Mouse (Mus musculus): ENCODE measurements around the gene Grb2. TPM values are rescaled to one million over a fixed set of nuclear protein-coding genes. Genes with fewer than 3 reads are reported as not detected.

Gene Grb2
- polyA plus RNA-seq (2015; fragmentation: Illumina TruSeq; extraction: RNeasy Lipid Tissue Mini Kit (QIAGEN cat#74804); ENCODE audit: low read depth, low replicate concordance), result 134 TPM

GRCm38 (mm10) chr11:115708209-115708876, at the start of gene Grb2:
Gene Grb2, minus strand, starts transcription at chr11:115708597.

GRCm38 (mm10) chr11:115627705-115628464, 80.5 kb downstream of the Grb2 start, which contains the start of gene Slc25a19:
Gene Slc25a19, minus strand, starts transcription at chr11:115628295.

GRCm38 (mm10) chr11:115612410-115613137, 95.8 kb downstream of the Grb2 start, which contains the start of gene Mif4gd:
Gene Mif4gd, minus strand, starts transcription at chr11:115612969.

GRCm38 (mm10) chr11:115603476-115604303, 104.7 kb downstream of the Grb2 start, which contains the start of the genes Mrps7 and Gga3:
Gene Mrps7, plus strand, starts transcription at chr11:115603925.
Gene Gga3, minus strand, starts transcription at chr11:115604051.

Other genes starting within 250 kb of the Grb2 start
- not detected for gene Slc16a5, start 246.1 kb downstream of the Grb2 start, polyA plus RNA-seq (2015; fragmentation: Illumina TruSeq; extraction: RNeasy Lipid Tissue Mini Kit (QIAGEN cat#74804); ENCODE audit: low read depth, low replicate concordance)
- 9.9 TPM for gene Armc7, start 232.9 kb downstream of the Grb2 start, polyA plus RNA-seq (2015; fragmentation: Illumina TruSeq; extraction: RNeasy Lipid Tissue Mini Kit (QIAGEN cat#74804); ENCODE audit: low read depth, low replicate concordance)
- 93.6 TPM for gene Nt5c, start 216.7 kb downstream of the Grb2 start, polyA plus RNA-seq (2015; fragmentation: Illumina TruSeq; extraction: RNeasy Lipid Tissue Mini Kit (QIAGEN cat#74804); ENCODE audit: low read depth, low replicate concordance)
- gene Jpt1, start 194.2 kb downstream of the Grb2 start, polyA plus RNA-seq (2015; fragmentation: Illumina TruSeq; extraction: RNeasy Lipid Tissue Mini Kit (QIAGEN cat#74804); ENCODE audit: low read depth, low replicate concordance), result 108 TPM
- 430 TPM for gene Sumo2, start 172.3 kb downstream of the Grb2 start, polyA plus RNA-seq (2015; fragmentation: Illumina TruSeq; extraction: RNeasy Lipid Tissue Mini Kit (QIAGEN cat#74804); ENCODE audit: low read depth, low replicate concordance)
- 49.1 TPM for gene Nup85, start 144.2 kb downstream of the Grb2 start, polyA plus RNA-seq (2015; fragmentation: Illumina TruSeq; extraction: RNeasy Lipid Tissue Mini Kit (QIAGEN cat#74804); ENCODE audit: low read depth, low replicate concordance)
- 69.8 TPM for gene Mrps7, start 104.7 kb downstream of the Grb2 start, polyA plus RNA-seq (2015; fragmentation: Illumina TruSeq; extraction: RNeasy Lipid Tissue Mini Kit (QIAGEN cat#74804); ENCODE audit: low read depth, low replicate concordance)
- gene Gga3, start 104.5 kb downstream of the Grb2 start, polyA plus RNA-seq (2015; fragmentation: Illumina TruSeq; extraction: RNeasy Lipid Tissue Mini Kit (QIAGEN cat#74804); ENCODE audit: low read depth, low replicate concordance), result 44.8 TPM
- gene Mif4gd, start 95.6 kb downstream of the Grb2 start, polyA plus RNA-seq (2015; fragmentation: Illumina TruSeq; extraction: RNeasy Lipid Tissue Mini Kit (QIAGEN cat#74804); ENCODE audit: low read depth, low replicate concordance), result 27.5 TPM
- 64.2 TPM for gene Slc25a19, start 80.3 kb downstream of the Grb2 start, polyA plus RNA-seq (2015; fragmentation: Illumina TruSeq; extraction: RNeasy Lipid Tissue Mini Kit (QIAGEN cat#74804); ENCODE audit: low read depth, low replicate concordance)
- 27.0 TPM for gene Tmem94, start 56.8 kb upstream of the Grb2 start, polyA plus RNA-seq (2015; fragmentation: Illumina TruSeq; extraction: RNeasy Lipid Tissue Mini Kit (QIAGEN cat#74804); ENCODE audit: low read depth, low replicate concordance)
- gene Caskin2, start 105.0 kb upstream of the Grb2 start, polyA plus RNA-seq (2015; fragmentation: Illumina TruSeq; extraction: RNeasy Lipid Tissue Mini Kit (QIAGEN cat#74804); ENCODE audit: low read depth, low replicate concordance), result 13.2 TPM
- 10.9 TPM for gene Tsen54, start 106.1 kb upstream of the Grb2 start, polyA plus RNA-seq (2015; fragmentation: Illumina TruSeq; extraction: RNeasy Lipid Tissue Mini Kit (QIAGEN cat#74804); ENCODE audit: low read depth, low replicate concordance)
- gene Llgl2, start 115.5 kb upstream of the Grb2 start, polyA plus RNA-seq (2015; fragmentation: Illumina TruSeq; extraction: RNeasy Lipid Tissue Mini Kit (QIAGEN cat#74804); ENCODE audit: low read depth, low replicate concordance), result 5.6 TPM
- 0.82 TPM for gene Myo15b, start 149.8 kb upstream of the Grb2 start, polyA plus RNA-seq (2015; fragmentation: Illumina TruSeq; extraction: RNeasy Lipid Tissue Mini Kit (QIAGEN cat#74804); ENCODE audit: low read depth, low replicate concordance)
- gene Smim5, start 191.4 kb upstream of the Grb2 start, polyA plus RNA-seq (2015; fragmentation: Illumina TruSeq; extraction: RNeasy Lipid Tissue Mini Kit (QIAGEN cat#74804); ENCODE audit: low read depth, low replicate concordance), result 0.70 TPM
- not detected for gene Smim6, start 203.4 kb upstream of the Grb2 start, polyA plus RNA-seq (2015; fragmentation: Illumina TruSeq; extraction: RNeasy Lipid Tissue Mini Kit (QIAGEN cat#74804); ENCODE audit: low read depth, low replicate concordance)
- gene Sap30bp, start 224.7 kb upstream of the Grb2 start, polyA plus RNA-seq (2015; fragmentation: Illumina TruSeq; extraction: RNeasy Lipid Tissue Mini Kit (QIAGEN cat#74804); ENCODE audit: low read depth, low replicate concordance), result 55.3 TPM
- gene Recql5, start 224.9 kb upstream of the Grb2 start, polyA plus RNA-seq (2015; fragmentation: Illumina TruSeq; extraction: RNeasy Lipid Tissue Mini Kit (QIAGEN cat#74804); ENCODE audit: low read depth, low replicate concordance), result 19.8 TPM

All from brain, adult 10 weeks (tissue).